Mouse (Mus musculus) embryonic fibroblast, embryonic 13.5 days (primary cell): ENCODE measurements around the gene Oaz2.

Experiments used
- CTCF ChIP-seq: IDR thresholded peaks from 2 replicates; pipeline ENCODE4 v1.5.1; 2011; ENCODE audit warnings: mild to moderate bottlenecking, control low read depth, low read length, moderate library complexity, borderline replicate concordance; ENCODE audit not compliant: insufficient read depth
- POLR2A ChIP-seq: IDR thresholded peaks from 2 replicates; pipeline ENCODE4 v1.6.1; 2011; ENCODE audit warnings: low read depth, mild to moderate bottlenecking, control low read depth, low read length, moderate library complexity

- TF ChIP-seq POLR2A (no peak), CTCF (no peak)
These were observed 45.0 kb upstream of the Oaz2 start for GRCm38 (mm10) chr9:65622826-65623225.
